Mouse (Mus musculus) spleen, adult 2 months (tissue): ENCODE data around the gene Gpsm2.

Experiments
- CTCF ChIP-seq: fragments of 200-500 bp; IDR thresholded peaks from 2 replicates; pipeline ENCODE4 v1.5.1; 2011; ENCODE audit warnings: mild to moderate bottlenecking, inconsistent platforms; ENCODE audit not compliant: insufficient read depth, insufficient read length, insufficient replicate concordance; ENCODE audit errors: extremely low read depth
- POLR2A ChIP-seq: fragments of 200-500 bp; IDR thresholded peaks from 2 replicates; pipeline ENCODE4 v1.6.1; 2011; ENCODE audit warnings: low read depth, low read length, inconsistent platforms

DNA sequence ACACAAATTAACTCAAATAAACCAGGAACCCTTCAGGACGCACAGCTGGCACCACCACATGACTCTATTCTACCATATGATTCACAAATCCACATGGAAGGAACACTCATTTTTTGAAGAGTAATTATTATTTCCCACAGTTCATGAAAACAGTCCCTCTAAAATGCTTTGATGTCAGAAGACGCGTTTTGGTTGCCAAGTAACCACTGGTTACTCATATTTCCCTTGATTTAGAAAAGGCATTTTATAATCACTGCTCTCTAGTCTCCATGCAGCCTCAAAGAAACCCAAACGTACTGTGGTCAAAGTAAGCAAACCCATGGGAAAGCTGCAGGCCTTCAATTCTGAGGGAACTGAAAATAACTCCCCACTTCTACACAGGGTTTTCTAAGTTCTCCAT, 32.1 kb downstream of the Gpsm2 start:
- TF ChIP-seq CTCF (no peak), POLR2A (no peak)
